Mouse (Mus musculus) limb, embryonic 11.5 days (tissue): ENCODE data around the gene Armh1. TPM values are rescaled to one million over a fixed set of nuclear protein-coding genes. Genes with fewer than 3 reads are reported as not detected.
"Not testable (repeated sequence)": the region's sequence is repeated elsewhere in the genome, so short reads cannot be mapped to it uniquely, and the experiment has no call there.

Source experiments
- ATAC-seq: fragments of 200-750 bp; cut with Nextera tagmentation; 2 replicates; pipeline ENCODE4 v1.8.0; 2017; ENCODE audit warnings: low read depth; ENCODE audit not compliant: insufficient number of reproducible peaks, low FRiP score, low TSS enrichment
- DNase-seq: peaks from one replicate; pipeline ENCODE4 v3.0.0-alpha.2; 2015; ENCODE audit warnings: low spot score
- H3K27ac ChIP-seq: fragments of 300-500 bp; sonication (generic); replicated peaks from 2 replicates; pipeline ENCODE4 v1.5.1; 2014; ENCODE audit warnings: low read depth, mild to moderate bottlenecking, low read length
- H3K27me3 ChIP-seq: fragments of 300-500 bp; sonication (generic); 2 replicates; pipeline ENCODE4 v1.6.1; 2014; ENCODE audit warnings: mild to moderate bottlenecking, low read length, mixed read lengths; ENCODE audit not compliant: control insufficient read depth, insufficient read depth
- H3K36me3 ChIP-seq: fragments of 300-500 bp; sonication (generic); 2 replicates; pipeline ENCODE4 v1.6.1; 2014; ENCODE audit warnings: mild to moderate bottlenecking, low read length, moderate library complexity, mixed read lengths; ENCODE audit not compliant: control insufficient read depth, insufficient read depth
- H3K4me1 ChIP-seq: fragments of 300-500 bp; sonication (generic); 2 replicates; pipeline ENCODE4 v1.6.1; 2014; ENCODE audit warnings: low read length, mixed read lengths; ENCODE audit not compliant: control insufficient read depth, insufficient read depth
- H3K4me2 ChIP-seq: fragments of 300-500 bp; sonication (generic); 2 replicates; pipeline ENCODE4 v1.6.1; 2014; ENCODE audit warnings: low read depth, mild to moderate bottlenecking, moderate library complexity; ENCODE audit not compliant: severe bottlenecking
- H3K4me3 ChIP-seq: fragments of 300-500 bp; sonication (generic); 2 replicates; pipeline ENCODE4 v1.5.1; 2014; ENCODE audit warnings: low read depth, low read length
- H3K9ac ChIP-seq: fragments of 300-500 bp; sonication (generic); 2 replicates; pipeline ENCODE4 v1.6.1; 2014; ENCODE audit warnings: mild to moderate bottlenecking, low read length
- H3K9me3 ChIP-seq: fragments of 300-500 bp; sonication (generic); 2 replicates; pipeline ENCODE4 v1.6.1; 2016; ENCODE audit warnings: low read length; ENCODE audit not compliant: control insufficient read depth
- WGBS: fragments of 180-500 bp; shearing (Covaris S2); extraction: QIAGEN DNeasy Blood & Tissue Kit; methylation state at CpG from one replicate; pipeline ENCODE4 v1.1.7; 2014; 5-methylcytosine and 5-hydroxymethylcytosine counted together
- polyA plus RNA-seq: library from polyadenylated mRNA; unstranded; fragments of >200 nt; fragmentation: Nextera tagmentation; extraction: Ambion mirVana; gene quantifications from 2 replicates; pipeline ENCODE4 v1.2.1, GENCODE M21; 2014

Gene Armh1
- polyA plus RNA-seq, 1 experiment from 2014 or later, result 0.12 TPM

DNA sequence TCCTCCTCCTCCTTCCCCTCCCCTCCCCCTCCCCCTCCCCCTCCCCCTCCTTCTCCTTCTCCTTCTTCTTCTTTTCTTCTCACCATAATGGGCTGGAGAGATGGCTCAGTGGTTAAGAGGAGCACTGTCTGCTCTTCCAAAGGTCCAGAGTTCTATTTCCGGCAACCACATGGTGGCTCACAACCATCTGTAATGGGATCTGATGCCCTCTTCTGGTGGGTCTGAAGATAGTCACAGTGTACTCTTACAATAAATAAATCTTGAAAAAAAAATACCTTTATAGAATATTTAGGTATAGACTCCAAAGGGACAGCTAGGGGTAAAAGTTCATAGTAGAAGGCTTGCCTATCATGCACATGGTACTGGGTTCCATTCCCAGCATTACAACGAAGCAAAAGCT is 9.3 kb upstream of the Armh1 start:
- Histone ChIP-seq H3K4me1 (no peaks in the 10 kb centered on the region), H3K27ac (no peak overlapping the region), H3K9me3 (no peaks in the 10 kb centered on the region), H3K4me3 (no peak overlapping the region), H3K36me3 (no peaks in the 10 kb centered on the region), H3K9ac (no peak overlapping the region), H3K27me3 (no peaks in the 10 kb centered on the region), H3K4me2 (no peak overlapping the region)
- DNase-seq, result no peak
- ATAC-seq, result no peak
- 84% methylated on average over 2 of the region's 2 CpGs for WGBS

DNA sequence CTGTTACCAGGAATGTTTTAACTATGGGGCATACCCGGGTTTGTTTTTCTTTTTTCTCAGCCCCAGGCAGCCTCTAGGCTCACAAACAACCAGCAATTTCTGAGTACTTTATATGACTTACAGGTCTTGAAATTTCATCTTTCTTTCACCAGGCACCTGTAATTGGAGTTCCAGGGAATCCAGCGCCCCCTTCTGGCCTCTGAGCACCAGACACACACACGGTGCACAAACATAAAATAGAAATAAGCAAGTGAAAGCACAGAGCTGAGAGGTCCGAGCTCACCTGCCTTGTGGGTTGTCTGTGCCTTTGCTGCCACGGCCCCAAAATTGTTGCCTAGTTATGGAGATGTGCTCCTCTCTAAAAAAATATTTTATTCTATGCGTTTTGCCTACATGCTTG is 8.0 kb upstream of the Armh1 start:
- H3K27me3 ChIP-seq, H3K4me2 ChIP-seq, H3K4me1 ChIP-seq, ATAC-seq, H3K4me3 ChIP-seq, H3K36me3 ChIP-seq, H3K9ac ChIP-seq, DNase-seq, H3K9me3 ChIP-seq, H3K27ac ChIP-seq: not testable (repeated sequence)
- 75% methylated on average over 6 of the region's 6 CpGs for WGBS

DNA sequence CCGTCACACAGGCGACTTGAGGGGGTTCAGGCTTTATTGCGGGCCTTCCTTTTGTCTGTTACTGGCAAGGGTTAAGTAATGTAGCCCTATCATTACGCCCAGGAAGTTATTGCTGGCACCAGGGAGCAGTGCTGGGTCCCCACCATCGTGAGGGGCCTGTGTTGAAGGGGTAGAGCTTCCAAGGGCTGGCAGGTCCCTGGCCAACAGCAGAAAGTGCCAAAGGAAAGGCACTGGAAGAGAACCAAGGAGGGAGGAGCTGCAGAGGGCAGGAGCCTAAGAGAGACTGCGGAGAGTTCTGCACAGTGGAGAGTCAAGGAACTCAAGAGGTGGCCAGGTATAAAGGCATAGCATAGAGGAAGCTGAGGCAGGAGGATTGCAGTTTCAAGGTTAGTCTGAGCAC is 2.7 kb upstream of the Armh1 start:
- peaks cover 7% of the 10 kb centered on the region; the same call in 1 of the 2 replicates for H3K4me1 ChIP-seq
- WGBS, result 60% methylated on average over 6 of the region's 6 CpGs

DNA sequence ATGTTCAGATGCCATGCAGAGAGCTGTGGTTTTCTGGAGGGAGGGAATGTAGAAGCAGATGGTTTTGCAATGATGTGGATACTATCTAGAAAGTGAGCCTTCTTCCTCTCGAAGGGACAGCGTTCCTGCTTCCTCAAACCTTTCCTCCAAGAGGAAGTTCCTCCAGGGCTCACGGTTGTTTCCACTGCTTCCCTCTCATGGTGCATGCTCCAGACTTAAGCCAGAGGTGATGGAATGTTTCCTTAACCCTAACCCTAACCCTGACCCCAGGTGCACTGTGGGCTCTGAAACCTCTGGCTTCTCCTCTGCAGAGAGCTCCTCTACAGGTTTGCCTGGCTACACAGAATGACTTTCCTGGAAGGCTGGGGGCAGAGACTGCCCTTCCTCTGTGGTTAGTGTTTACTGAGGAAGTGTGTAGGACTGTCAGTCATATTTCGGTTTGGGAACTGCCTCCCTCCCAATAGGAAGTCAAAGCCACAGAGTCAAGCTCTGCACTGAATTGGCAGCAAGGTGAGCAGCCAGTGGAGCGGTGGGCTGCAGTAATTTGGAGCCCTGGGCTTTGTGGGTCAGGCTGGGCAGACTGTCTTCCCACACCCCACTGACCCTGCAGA is 2.2 kb upstream of the Armh1 start:
- Histone ChIP-seq H3K27me3 (no peaks in the 10 kb centered on the region), H3K4me1 (peaks cover 7% of the 10 kb centered on the region; the same call in 1 of the 2 replicates), H3K4me2 (no peak overlapping the region), H3K4me3 (no peak overlapping the region), H3K9me3 (no peaks in the 10 kb centered on the region), H3K36me3 (no peaks in the 10 kb centered on the region), H3K9ac (no peak overlapping the region), H3K27ac (no peak overlapping the region)
- ATAC-seq (no peak), DNase-seq (no peak)
- 67% methylated on average over 5 of the region's 5 CpGs for WGBS

More for the DNA sequence above, 2.7 kb upstream of the Armh1 start:
- Histone ChIP-seq H3K27me3 (no peaks in the 10 kb centered on the region), H3K36me3 (no peaks in the 10 kb centered on the region), H3K27ac (no peak overlapping the region), H3K4me2 (no peak overlapping the region), H3K9ac (no peak overlapping the region), H3K4me3 (no peak overlapping the region), H3K9me3 (no peaks in the 10 kb centered on the region)
- no peak for DNase-seq
- ATAC-seq, result no peak

DNA sequence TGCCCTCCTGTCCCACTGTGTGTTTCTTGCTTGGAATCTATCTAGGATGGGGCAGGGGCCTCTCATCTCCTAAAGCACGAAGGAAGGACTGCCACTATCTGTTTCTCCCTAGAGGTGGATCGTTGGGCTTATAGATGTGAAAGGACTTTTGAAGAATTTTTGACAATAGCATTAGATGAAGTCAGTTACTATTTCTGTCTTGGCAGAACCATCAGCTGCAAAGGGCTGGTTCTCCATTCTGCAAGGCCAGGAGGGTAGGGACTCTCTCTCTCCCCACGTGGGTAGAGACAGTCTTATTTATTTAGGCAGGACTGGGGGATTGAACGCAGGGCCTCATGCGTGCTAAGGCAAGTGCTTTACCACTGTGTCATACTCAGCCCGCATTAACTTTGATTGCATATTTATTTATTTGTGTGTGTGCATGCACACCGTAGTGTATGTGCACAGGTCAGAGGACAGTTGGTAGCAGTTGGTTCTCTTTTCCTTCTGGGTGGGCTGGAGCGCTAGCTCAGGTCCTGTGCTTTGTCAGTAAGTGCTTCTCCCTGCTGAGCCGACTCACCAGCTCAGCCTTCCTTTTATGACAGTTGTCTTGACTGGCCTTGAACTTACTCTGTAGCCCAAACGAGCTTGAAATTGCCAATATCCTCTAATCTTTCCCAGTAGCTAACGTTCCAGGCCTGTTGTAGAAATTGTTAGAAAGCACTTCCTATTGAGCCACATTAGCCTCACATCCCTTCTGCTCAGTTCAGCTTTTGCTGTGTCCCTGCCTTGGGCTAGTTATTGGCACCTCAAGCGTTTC is 1.5 kb upstream of the Armh1 start:
- DNase-seq, result no peak
- Histone ChIP-seq H3K4me2 (no peak overlapping the region), H3K9ac (no peak overlapping the region), H3K9me3 (no peaks in the 10 kb centered on the region), H3K27me3 (no peaks in the 10 kb centered on the region), H3K36me3 (no peaks in the 10 kb centered on the region), H3K4me3 (no peak overlapping the region), H3K4me1 (peaks cover 7% of the 10 kb centered on the region; the same call in 1 of the 2 replicates), H3K27ac (no peak overlapping the region)
- WGBS, result 59% methylated on average over 12 of the region's 12 CpGs
- ATAC-seq, result no peak

DNA sequence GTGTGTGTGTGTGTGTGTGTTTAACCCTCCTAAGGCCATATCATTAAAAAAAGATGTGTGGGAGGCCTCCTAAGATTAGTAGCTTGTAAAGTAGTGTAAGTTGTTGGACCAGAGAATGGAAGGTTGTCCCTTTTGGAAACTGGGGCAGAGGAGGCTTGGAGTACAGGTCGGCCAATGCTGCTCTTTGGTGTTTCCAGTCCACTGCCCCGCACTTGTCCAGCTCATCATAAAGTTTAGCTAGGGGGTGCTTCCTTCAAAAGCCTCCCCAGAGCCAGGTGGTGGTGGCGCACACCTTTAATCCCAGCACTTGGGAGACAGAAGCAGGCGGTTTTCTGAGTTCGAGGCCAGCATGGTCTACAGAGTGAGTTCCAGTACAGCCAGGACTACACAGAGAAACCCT is 830 bp upstream of the Armh1 start:
- Histone ChIP-seq H3K9me3 (no peaks in the 10 kb centered on the region), H3K9ac (peak overlapping the region; percentile 64; the same call in 1 of the 2 replicates), H3K4me1 (peaks cover 7% of the 10 kb centered on the region; the same call in 1 of the 2 replicates), H3K27me3 (no peaks in the 10 kb centered on the region), H3K4me2 (peak overlapping the region; percentile 46; the same call in 1 of the 2 replicates), H3K4me3 (no peak overlapping the region), H3K36me3 (no peaks in the 10 kb centered on the region), H3K27ac (no peak overlapping the region)
- no peak for ATAC-seq
- DNase-seq, result no peak
- 77% methylated on average over 5 of the region's 5 CpGs for WGBS

DNA sequence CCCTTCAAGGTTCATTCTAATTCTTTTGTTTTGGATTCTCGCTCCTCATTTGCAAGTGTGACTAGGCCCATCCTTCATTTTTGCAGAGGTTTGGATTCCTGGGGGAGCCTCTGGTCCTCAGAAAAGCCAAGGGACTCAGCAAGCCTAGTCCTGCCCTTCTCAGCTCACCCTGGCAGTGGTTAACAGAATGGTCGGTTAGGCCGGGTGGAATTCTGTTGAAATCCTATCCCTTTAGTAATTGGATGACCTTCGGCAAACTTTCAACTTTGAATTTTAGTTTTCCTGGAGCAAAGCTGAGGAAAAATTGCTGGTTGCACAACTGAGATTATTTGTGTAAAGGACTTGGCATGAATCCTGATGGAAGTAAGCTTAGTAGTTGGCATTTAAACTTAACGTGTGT is 426 bp upstream of the Armh1 start:
- peaks cover 7% of the 10 kb centered on the region; the same call in 1 of the 2 replicates for H3K4me1 ChIP-seq
- no peaks in the 10 kb centered on the region for H3K27me3 ChIP-seq
- H3K4me2 ChIP-seq, result peak overlapping the region; percentile 46
- 19% methylated on average over 5 of the region's 5 CpGs for WGBS
- H3K4me3 ChIP-seq, result peak overlapping the region; percentile 58
- H3K27ac ChIP-seq, result peak overlapping the region; percentile 76; the same call in 1 of the 2 replicates
- H3K36me3 ChIP-seq, result no peaks in the 10 kb centered on the region
- DNase-seq, result no peak
- no peaks in the 10 kb centered on the region for H3K9me3 ChIP-seq
- H3K9ac ChIP-seq, result peak overlapping the region; percentile 64
- 0 out of 2 replicates have a peak, but pooled peaks have one; percentile 6 for ATAC-seq

DNA sequence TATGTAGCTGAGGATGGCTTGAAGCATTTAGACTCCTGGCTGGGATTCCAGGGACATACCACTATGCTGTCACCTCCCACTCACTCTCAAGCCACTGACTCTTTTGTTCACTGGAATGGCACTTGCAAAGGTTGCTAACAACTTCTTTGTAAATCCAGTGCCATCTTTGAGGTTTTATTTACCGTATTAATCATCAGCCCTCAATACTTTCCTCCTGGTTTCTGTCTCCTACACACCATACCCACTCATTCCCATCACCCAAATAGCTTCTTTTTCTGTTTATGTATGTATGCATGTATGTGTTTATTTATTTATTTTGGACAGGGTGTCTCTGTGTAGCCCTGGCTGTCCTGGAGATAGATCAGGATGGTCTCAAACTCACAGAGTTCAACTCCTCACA is 943 bp downstream of the Armh1 start:
- Histone ChIP-seq H3K4me3 (no peak overlapping the region), H3K4me2 (peak overlapping the region; percentile 46), H3K27ac (no peak overlapping the region), H3K9me3 (no peaks in the 10 kb centered on the region), H3K4me1 (peaks cover 7% of the 10 kb centered on the region; the same call in 1 of the 2 replicates), H3K36me3 (no peaks in the 10 kb centered on the region), H3K9ac (no peak overlapping the region), H3K27me3 (no peaks in the 10 kb centered on the region)
- DNase-seq, result no peak
- WGBS, result 76% methylated on average over 1 of the region's 1 CpGs
- ATAC-seq, result no peak
